Mouse (Mus musculus) retina, adult 2 months (tissue): ENCODE results near the gene Rpl6.
A peak's percentile ranks its signal among the peaks of the same experiment; 100 is the strongest.
"Not testable (repeated sequence)": the region's sequence is repeated elsewhere in the genome, so short reads cannot be mapped to it uniquely, and the experiment has no call there.

Experiments used
- DNase-seq: peaks from one replicate; pipeline ENCODE4 v3.0.0-alpha.2; 2012; ENCODE audit warnings: low read depth, low spot score

The Rpl6 gene

GRCm38 (mm10) chr5:121196764-121197163 is 7.5 kb upstream of the Rpl6 start:
- no peak for DNase-seq

DNA sequence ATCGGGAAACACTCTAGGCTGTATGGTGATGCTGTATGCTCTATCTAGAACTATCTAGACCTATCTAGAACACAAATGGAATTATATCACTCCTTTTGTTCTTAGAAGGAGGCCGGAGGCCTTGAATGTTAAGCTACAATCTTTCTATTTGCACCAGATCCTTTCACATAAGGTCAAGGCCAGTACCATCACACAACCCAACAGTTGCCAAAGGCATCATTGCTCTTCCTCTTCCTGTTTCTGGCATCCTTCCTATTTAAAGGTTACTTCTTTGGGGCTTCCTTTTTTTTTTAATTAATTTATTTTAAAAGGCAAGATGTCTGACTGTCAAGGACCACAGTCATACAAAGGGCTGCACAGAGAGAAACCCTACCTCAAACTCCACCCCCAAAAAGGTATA is 6.9 kb upstream of the Rpl6 start:
- no peak for DNase-seq

GRCm38 (mm10) chr5:121198376-121198775 is 5.9 kb upstream of the Rpl6 start:
- no peak for DNase-seq

- no peak for DNase-seq
Observed at GRCm38 (mm10) chr5:121201739-121202138, 2.5 kb upstream of the Rpl6 start.

GRCm38 (mm10) chr5:121202467-121202866 is 1.8 kb upstream of the Rpl6 start:
- no peak for DNase-seq

- DNase-seq: not testable (repeated sequence)
Observed at GRCm38 (mm10) chr5:121205537-121206130, 1.4 kb downstream of the Rpl6 start.

DNA sequence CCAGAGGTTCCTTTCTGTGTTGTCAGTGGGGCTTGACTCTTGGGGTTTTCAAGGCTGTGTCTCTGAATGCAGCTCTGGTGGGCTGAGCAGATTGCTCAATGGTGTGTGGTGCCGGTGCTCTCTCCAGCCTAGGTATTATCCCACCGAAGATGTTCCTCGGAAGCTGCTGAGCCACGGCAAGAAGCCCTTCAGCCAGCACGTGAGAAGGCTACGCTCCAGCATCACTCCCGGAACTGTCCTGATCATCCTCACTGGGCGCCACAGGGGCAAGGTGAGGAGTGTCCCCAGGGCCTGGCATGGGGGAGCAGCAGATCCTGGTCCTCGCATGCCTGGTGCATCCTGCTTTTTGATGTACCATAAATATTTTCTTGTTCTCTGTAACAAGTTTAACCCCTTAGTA is 2.3 kb downstream of the Rpl6 start:
- DNase-seq: no peak

DNA sequence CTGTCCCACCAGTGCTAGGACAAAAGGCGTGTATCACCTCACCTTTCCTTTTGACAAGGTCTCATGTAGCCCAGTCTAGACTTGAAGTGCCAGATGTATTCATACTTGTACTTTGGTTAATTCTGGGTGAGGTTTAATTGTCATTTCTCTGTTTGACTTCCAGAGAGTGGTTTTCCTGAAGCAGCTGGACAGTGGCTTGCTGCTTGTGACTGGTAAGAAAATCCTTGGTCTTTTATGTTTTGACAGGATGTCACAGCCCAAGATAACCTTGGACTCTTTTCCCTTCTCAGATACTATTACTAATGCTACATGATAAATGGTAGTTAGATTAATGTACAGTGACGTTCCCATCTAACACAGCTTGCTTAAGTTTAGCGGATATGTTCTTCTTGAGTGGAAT is 2.7 kb downstream of the Rpl6 start:
- no peak for DNase-seq

- no peak for DNase-seq
Observed at GRCm38 (mm10) chr5:121209755-121210600, 5.7 kb downstream of the Rpl6 start.

DNA sequence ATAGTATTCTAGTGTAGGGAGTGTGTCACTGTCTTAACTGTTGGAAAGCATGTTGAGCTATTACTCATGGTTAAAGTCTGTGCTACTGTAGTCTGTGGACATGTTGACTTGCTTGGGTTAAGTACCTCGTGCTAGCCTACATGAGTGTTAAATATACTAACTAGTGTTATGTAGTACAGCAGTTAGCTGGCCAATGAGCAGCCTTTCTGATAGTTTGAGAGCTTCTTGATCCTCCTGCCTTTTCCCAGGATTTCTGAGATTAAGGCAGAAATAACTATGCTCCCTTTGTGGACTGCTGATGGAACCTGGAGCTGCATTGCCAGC is 6.3 kb downstream of the Rpl6 start:
- no peak for DNase-seq

GRCm38 (mm10) chr5:121212108-121212507 is 7.8 kb downstream of the Rpl6 start:
- no peak for DNase-seq

GRCm38 (mm10) chr5:121214707-121215106 is 10.4 kb downstream of the Rpl6 start:
- no peak for DNase-seq

GRCm38 (mm10) chr5:121215380-121216125 is 11.3 kb downstream of the Rpl6 start:
- DNase-seq: no peak

DNA sequence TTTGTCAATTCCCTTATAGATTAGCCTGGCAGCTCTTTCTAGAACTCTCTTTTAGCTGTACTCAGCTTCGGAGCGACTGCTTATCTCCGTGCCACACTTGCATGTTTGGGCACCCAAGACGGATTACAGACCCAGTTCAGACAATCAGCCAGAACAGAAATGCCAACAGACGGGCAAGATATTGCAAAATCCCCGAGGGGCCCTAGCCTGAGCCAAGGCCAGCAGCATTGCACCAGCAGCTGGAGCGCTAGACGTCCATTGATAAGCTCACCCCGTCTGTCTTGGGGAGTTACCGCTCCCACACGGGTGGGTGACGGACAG is 11.8 kb downstream of the Rpl6 start:
- no peak for DNase-seq

- DNase-seq: not testable (repeated sequence)
Observed at GRCm38 (mm10) chr5:121216584-121217312, 12.5 kb downstream of the Rpl6 start.

GRCm38 (mm10) chr5:121217313-121217634 is 13.0 kb downstream of the Rpl6 start:
- no peak for DNase-seq

GRCm38 (mm10) chr5:121219190-121219589 is 14.9 kb downstream of the Rpl6 start:
- DNase-seq: no peak

GRCm38 (mm10) chr5:121219980-121220731 is 15.9 kb downstream of the Rpl6 start, which contains the start of gene Hectd4:
Gene Hectd4, plus strand, starts transcription at chr5:121220219.
- peak; percentile 86 for DNase-seq

DNA sequence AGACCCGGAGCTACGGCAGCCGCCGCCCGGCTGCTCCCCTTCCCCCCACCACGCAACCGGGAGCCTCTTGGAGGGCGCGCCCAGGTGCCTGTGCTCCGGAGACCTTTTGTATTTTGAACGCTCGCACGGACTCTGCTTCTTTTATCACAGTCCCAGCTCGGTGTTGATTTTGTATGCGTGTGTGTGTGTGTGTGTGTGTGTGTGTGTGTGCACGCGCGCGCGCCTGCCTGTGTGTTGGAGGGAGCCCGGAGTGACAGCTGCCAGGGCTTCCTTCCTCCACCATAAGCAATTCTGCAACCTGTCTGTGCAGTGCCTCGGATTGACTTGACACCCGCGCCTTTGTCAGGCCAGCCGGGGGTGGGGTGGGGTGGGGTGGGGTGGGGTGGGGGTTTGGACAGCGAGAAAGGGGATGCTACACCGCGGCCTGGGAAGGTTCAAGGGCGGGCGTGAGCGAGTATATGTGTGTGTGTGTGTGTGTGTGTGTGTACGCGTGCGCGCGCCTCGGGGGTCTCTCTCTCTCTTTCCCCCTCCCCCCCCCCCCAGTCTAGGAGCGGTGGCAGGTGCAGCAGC is 16.5 kb downstream of the Rpl6 start:
- DNase-seq: no peak

- DNase-seq: no peak
Observed at GRCm38 (mm10) chr5:121221328-121221850, 17.1 kb downstream of the Rpl6 start.

DNA sequence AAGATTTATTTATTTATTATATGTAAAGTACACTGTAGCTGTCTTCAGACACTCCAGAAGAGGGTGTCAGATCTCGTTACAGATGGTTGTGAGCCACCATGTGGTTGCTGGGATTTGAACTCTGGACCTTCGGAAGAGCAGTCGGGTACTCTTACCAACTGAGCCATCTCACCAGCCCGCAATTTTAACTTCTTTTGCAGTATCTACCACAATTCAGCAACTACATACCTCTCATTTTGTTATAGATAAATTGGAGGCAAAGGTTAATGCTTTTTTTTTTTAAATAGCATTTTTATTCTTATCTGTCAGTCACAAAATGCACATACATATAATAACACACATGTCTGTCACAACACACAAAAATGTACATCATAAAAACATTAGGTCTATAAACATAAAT is 19.7 kb downstream of the Rpl6 start:
- not testable (repeated sequence) for DNase-seq
